Mouse (Mus musculus): Measurements from ENCODE around the gene Fam98a.

The Fam98a gene

GRCm38 (mm10) chr17:75522347-75523065, 29.2 kb downstream of the Fam98a start:
- no peak for ATAC-seq (ENCODE audit: insufficient number of reproducible peaks, low FRiP score, low TSS enrichment)

- ATAC-seq (ENCODE audit: insufficient number of reproducible peaks, low FRiP score, low TSS enrichment), result no peak
Measured at GRCm38 (mm10) chr17:75521236-75521842, 30.4 kb downstream of the Fam98a start.

- ATAC-seq (ENCODE audit: insufficient number of reproducible peaks, low FRiP score, low TSS enrichment), result no peak
Measured at GRCm38 (mm10) chr17:75519239-75519900, 32.4 kb downstream of the Fam98a start.

GRCm38 (mm10) chr17:75518181-75518901, 33.4 kb downstream of the Fam98a start:
- ATAC-seq (ENCODE audit: insufficient number of reproducible peaks, low FRiP score, low TSS enrichment), result no peak

DNA sequence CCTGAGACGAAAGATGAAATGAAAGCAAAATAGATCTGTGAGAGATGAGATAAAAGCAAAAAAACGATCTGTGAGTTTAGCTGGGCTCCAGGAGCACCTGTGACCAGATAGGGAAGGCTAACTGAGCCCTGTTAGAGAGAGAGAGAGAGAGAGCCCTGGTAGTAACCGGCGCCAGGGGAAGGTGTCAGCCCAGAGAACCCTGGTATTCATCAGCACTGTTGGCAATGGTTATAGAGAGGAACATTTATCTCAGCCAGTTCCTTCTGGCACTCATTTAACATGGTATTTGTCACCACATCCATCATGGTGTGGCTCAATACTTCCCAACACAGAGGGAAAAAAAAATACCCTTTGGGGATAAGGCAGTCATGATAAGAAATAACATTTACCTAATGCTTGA, 35.2 kb downstream of the Fam98a start:
- no peak for ATAC-seq (ENCODE audit: insufficient number of reproducible peaks, low FRiP score, low TSS enrichment)

DNA sequence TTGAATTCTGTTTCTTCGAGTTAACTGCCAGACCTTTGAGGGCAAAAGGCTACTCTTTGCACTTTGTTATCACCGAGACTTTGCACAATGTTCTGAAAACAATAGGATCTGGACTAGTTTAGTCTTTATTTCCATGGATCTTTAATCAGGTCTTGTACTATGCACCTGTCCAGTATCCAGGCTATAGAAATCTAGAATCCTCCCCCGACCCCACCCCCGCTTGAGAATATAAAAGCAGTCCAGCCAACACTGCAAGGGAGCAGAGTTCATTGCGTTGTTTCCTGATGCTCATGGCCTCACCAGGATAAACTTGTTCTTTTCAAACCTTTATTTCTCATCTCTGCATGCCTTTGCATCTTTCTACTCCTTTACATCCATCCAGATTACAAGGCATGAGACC, 42.5 kb downstream of the Fam98a start:
- no peak for ATAC-seq (ENCODE audit: insufficient number of reproducible peaks, low FRiP score, low TSS enrichment)

GRCm38 (mm10) chr17:75506708-75507641, 44.8 kb downstream of the Fam98a start:
- ATAC-seq (ENCODE audit: insufficient number of reproducible peaks, low FRiP score, low TSS enrichment), result no peak

DNA sequence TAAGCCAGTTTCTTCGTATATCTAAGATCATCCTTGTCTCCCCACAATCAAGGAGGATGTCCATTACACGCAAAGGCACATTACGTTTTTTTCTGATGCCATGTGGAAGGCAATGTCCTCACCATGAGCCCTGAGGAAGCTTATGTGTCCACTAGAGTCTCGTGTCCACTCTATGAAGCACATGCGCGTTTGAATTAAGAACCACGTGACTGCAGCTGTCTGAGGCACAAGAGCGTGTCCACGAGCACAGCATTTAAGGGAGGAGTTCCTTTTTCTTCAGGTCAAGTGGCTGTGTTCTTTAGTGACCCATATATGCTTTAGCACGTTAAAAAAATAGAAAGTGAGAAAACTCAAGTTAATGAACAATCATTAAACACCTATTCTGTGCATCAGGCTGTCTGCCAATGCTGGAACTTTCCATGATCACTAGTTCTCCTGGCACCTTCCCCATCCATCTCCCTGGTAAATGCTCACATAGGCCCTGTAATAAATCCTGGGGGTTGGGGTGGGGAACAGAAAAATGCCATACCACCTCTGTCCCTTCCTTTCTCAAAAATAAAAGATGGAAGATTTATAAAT, 45.6 kb downstream of the Fam98a start:
- no peak for ATAC-seq (ENCODE audit: insufficient number of reproducible peaks, low FRiP score, low TSS enrichment)

DNA sequence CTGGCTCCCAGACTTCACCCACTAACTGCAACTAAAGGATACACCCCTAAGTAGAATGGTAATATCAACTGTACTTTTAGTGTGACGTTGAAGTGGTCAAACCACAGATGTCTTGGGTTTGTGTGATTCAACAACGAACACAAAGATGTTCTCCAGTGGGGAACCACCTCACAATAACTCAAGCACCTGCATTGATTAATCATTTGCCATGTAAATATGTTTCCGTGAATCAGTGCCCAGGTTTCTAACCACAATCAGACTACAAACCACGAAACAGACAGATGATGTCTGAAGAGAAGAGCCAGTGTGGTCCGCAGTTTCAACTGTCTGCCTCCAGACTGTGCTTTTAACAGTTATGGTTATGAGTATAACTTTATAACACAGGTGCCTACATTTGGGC, 46.7 kb downstream of the Fam98a start:
- no peak for ATAC-seq (ENCODE audit: insufficient number of reproducible peaks, low FRiP score, low TSS enrichment)

DNA sequence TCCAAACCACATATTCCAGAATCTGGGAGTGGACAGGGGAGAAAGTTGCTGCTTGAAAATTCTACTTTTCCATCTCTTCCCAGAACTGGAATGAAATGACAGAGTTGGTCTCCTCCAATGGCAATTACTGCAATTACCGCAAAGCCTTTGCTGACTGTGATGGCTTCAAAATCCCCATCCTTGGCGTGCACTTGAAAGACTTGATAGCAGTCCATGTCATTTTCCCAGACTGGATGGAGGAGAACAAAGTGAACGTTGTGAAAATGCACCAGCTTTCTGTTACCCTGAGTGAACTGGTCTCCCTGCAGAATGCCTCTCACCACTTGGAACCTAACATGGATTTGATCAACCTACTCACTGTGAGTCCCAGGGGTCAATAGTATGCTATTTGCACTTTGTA, 48.7 kb downstream of the Fam98a start:
- no peak for ATAC-seq (ENCODE audit: insufficient number of reproducible peaks, low FRiP score, low TSS enrichment)

DNA sequence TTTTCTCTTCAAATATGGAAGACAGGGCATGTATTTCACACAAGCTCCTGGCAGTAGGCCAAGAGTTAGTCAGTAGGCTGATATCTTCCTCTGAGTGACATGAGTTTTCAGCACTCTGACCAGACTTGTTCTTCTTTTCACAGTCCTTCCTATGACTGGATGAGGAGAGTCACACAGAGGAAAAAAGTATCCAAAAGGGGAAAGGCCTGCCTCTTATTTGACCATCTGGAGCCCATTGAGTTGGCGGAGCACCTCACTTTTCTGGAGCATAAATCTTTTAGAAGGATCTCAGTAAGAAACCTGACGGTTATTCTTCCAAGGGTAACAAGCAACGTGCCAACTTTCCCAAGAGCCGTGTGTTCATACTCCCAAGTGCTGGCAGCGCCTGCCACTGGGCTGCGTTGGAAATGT, 53.5 kb downstream of the Fam98a start:
- ATAC-seq (ENCODE audit: insufficient number of reproducible peaks, low FRiP score, low TSS enrichment), result no peak

GRCm38 (mm10) chr17:75495213-75495612, 56.5 kb downstream of the Fam98a start:
- no peak for ATAC-seq (ENCODE audit: insufficient number of reproducible peaks, low FRiP score, low TSS enrichment)

Data from cerebellum, adult (tissue).